Mouse (Mus musculus) urinary bladder, postnatal 36 days (tissue): ENCODE measurements around the gene Iqcn.

ENCODE experiments used
- DNase-seq, 2 experiments: peaks; one replicate each; pipeline ENCODE4 v3.0.0; 2022; ENCODE audit warnings: low spot score in 2 of 2, mixed read lengths in 1 of 2

The Iqcn gene

GRCm38 (mm10) chr8:70678679-70679078, 24.6 kb upstream of the Iqcn start:
- DNase-seq = no peak

GRCm38 (mm10) chr8:70679404-70679803, 23.9 kb upstream of the Iqcn start:
- DNase-seq = no peak

GRCm38 (mm10) chr8:70680039-70680438, 23.2 kb upstream of the Iqcn start:
- no peak for DNase-seq

GRCm38 (mm10) chr8:70681410-70681809, 21.8 kb upstream of the Iqcn start:
- no peak for DNase-seq

- peak; percentile 58 to 81 for DNase-seq
These were observed 21.1 kb upstream of the Iqcn start for GRCm38 (mm10) chr8:70682193-70682592.

- no peak for DNase-seq
These were observed 20.6 kb upstream of the Iqcn start for GRCm38 (mm10) chr8:70682692-70683091.

GRCm38 (mm10) chr8:70684291-70684690, 19.0 kb upstream of the Iqcn start:
- no peak for DNase-seq

GRCm38 (mm10) chr8:70687576-70687975, 15.7 kb upstream of the Iqcn start:
- peak in 1 of 2 experiments; percentile 82 for DNase-seq

- no peak for DNase-seq
These were observed 15.1 kb upstream of the Iqcn start for GRCm38 (mm10) chr8:70688136-70688535.

- no peak for DNase-seq
These were observed 13.3 kb upstream of the Iqcn start for GRCm38 (mm10) chr8:70689892-70690390.

- DNase-seq = no peak
These were observed 12.0 kb upstream of the Iqcn start for GRCm38 (mm10) chr8:70691230-70691629.

GRCm38 (mm10) chr8:70691727-70692231, 11.5 kb upstream of the Iqcn start:
- DNase-seq = no peak

GRCm38 (mm10) chr8:70693636-70694035, 9.6 kb upstream of the Iqcn start:
- DNase-seq = no peak

GRCm38 (mm10) chr8:70695318-70696018, 7.8 kb upstream of the Iqcn start:
- DNase-seq = peak; percentile 60 to 66

GRCm38 (mm10) chr8:70696019-70696885, 7.0 kb upstream of the Iqcn start:
- DNase-seq = peak; percentile 43 to 70

- DNase-seq = no peak
These were observed 6.3 kb upstream of the Iqcn start for GRCm38 (mm10) chr8:70696946-70697345.

GRCm38 (mm10) chr8:70697366-70698250, 5.6 kb upstream of the Iqcn start:
- DNase-seq = no peak

- peak; percentile 99 for DNase-seq
These were observed 4.7 kb upstream of the Iqcn start, which contains the start of gene Jund for GRCm38 (mm10) chr8:70698310-70699109. Jund (plus strand) TSS chr8:70698949.

- DNase-seq = peak; percentile 59 to 64
These were observed 4.0 kb upstream of the Iqcn start for GRCm38 (mm10) chr8:70699116-70699833.
